Comparison of ENCODE assay signal across 17 mouse cellular contexts in the genomic region with DNA sequence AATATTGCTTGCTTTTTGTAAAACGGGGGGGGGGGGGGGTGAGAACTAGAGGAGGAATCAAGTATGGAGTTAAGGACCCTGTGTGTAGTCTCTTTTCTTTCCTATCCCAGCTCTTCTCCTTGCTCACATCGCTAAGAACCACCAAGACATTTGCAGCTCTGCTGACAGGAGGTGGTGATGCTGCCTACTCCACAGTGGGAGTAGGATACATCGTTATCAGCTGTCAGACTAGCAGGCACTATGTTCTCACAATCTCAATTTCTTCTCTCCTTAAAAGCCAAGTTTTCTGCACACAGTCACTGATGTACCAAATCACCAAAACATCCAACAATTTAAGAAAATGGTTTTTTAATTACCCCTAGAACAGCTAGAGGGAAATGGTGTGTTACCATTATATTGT. TPM values are rescaled to one million over a fixed set of nuclear protein-coding genes. Genes with fewer than 3 reads are reported as not detected.
DNase-seq lines count a peak whose midpoint lies in the region; ATAC-seq and TF ChIP-seq lines count a peak whose summit lies in the region.
"Had no signal": no experiment of that assay in that cellular context is flagged by ENCODE, and none has a peak within 500 bp of the region (broad histone marks: within the 10 kb centered on the region; RNA-seq: fewer than 3 reads in every experiment).

No protein-coding gene starts in this region.

- DNase-seq in frontal cortex, postnatal 14 days (ENCODE audit: low spot score in 2 of 2), result no peak
- peak in 1 of 2 experiments; percentile 41 for DNase-seq in layer of hippocampus, adult 2 months (ENCODE audit: low spot score in 2 of 2)
- no peak for DNase-seq in layer of hippocampus, adult 11-12 months (ENCODE audit: low spot score)
- peak; percentile 8 for DNase-seq in brain, embryonic 14.5 days (ENCODE audit: low read depth)
- no peak for DNase-seq in forebrain, embryonic 11.5 days (ENCODE audit: low spot score)
- DNase-seq: cerebellum, adult 11 months; cerebellum, postnatal 25 days; kidney, adult 11 months; kidney, postnatal 10 days had no signal

- 0 out of 2 replicates have a peak overlapping the region, but pooled peaks have one; percentile 39 for H3K27ac ChIP-seq in layer of hippocampus, adult 2 months
- H3K27ac ChIP-seq in liver, embryonic 16.5 days (ENCODE audit: low read length), result peak overlapping the region; percentile 80
- H3K27ac ChIP-seq in forebrain, embryonic 12.5 days, result no peak overlapping the region
- no peak overlapping the region for H3K27ac ChIP-seq in forebrain, embryonic 11.5 days (ENCODE audit: low read depth, low read length)
- H3K27ac ChIP-seq: hindbrain, embryonic 14.5 days; limb, embryonic 10.5 days; lung, embryonic 15.5 days; neural tube, embryonic 13.5 days had no signal

- H3K4me3 ChIP-seq in layer of hippocampus, adult 2 months, result no peak overlapping the region
- H3K4me3 ChIP-seq in liver, embryonic 16.5 days (ENCODE audit: low read depth, low read length), result peak overlapping the region; percentile 44; the same call in 1 of the 2 replicates
- H3K4me3 ChIP-seq in forebrain, embryonic 12.5 days (replicated peaks), result no peak overlapping the region
- no peak overlapping the region for H3K4me3 ChIP-seq in forebrain, embryonic 11.5 days (ENCODE audit: low read depth, low read length)
- H3K4me3 ChIP-seq: limb, embryonic 10.5 days; neural tube, embryonic 13.5 days had no signal

- no peak for TF ChIP-seq POLR2A in brain, embryonic 14.5 days (IDR thresholded peaks at IDR 0.05; ENCODE audit: borderline replicate concordance, extremely low read depth, insufficient read depth, insufficient read length, poor library complexity, severe bottlenecking)

- WGBS in liver, embryonic 16.5 days (ENCODE audit: insufficient replicate concordance), result 15% methylated on average over 3 of the region's 3 CpGs
- 62% methylated on average over 3 of the region's 3 CpGs for WGBS in forebrain, embryonic 12.5 days
- WGBS in forebrain, embryonic 11.5 days, result 61% methylated on average over 3 of the region's 3 CpGs

- H3K4me1 ChIP-seq in liver, embryonic 16.5 days (ENCODE audit: control insufficient read depth, low read depth, low read length), result peaks cover 47% of the 10 kb centered on the region
- H3K4me1 ChIP-seq in forebrain, embryonic 12.5 days, result peaks cover 23% of the 10 kb centered on the region
- peaks cover 8% of the 10 kb centered on the region; the same call in 1 of the 2 replicates for H3K4me1 ChIP-seq in forebrain, embryonic 11.5 days (replicated peaks; ENCODE audit: control insufficient read depth, insufficient read depth, low read length)

- H3K9ac ChIP-seq in liver, embryonic 16.5 days (ENCODE audit: low read depth, low read length), result peak overlapping the region; percentile 51
- H3K9ac ChIP-seq in forebrain, embryonic 12.5 days, result no peak overlapping the region
- H3K9ac ChIP-seq in forebrain, embryonic 11.5 days (ENCODE audit: low read length), result no peak overlapping the region
- H3K9ac ChIP-seq: hindbrain, embryonic 14.5 days; lung, embryonic 15.5 days had no signal

- H3K27me3 ChIP-seq in liver, embryonic 16.5 days (ENCODE audit: control insufficient read depth, insufficient read depth, low read depth, low read length), result no peaks in the 10 kb centered on the region
- H3K27me3 ChIP-seq in forebrain, embryonic 12.5 days, result no peaks in the 10 kb centered on the region
- H3K27me3 ChIP-seq in forebrain, embryonic 11.5 days (ENCODE audit: control insufficient read depth, insufficient read depth, low read length), result no peaks in the 10 kb centered on the region
- H3K27me3 ChIP-seq: lung, embryonic 15.5 days; neural tube, embryonic 13.5 days; Patski had no signal

- no peaks in the 10 kb centered on the region for H3K36me3 ChIP-seq in liver, embryonic 16.5 days (ENCODE audit: control insufficient read depth, insufficient read depth)
- H3K36me3 ChIP-seq in forebrain, embryonic 12.5 days (replicated peaks), result no peaks in the 10 kb centered on the region; the same call in 1 of the 2 replicates
- H3K36me3 ChIP-seq in forebrain, embryonic 11.5 days (ENCODE audit: control insufficient read depth, insufficient read depth, low read length), result no peaks in the 10 kb centered on the region
- H3K36me3 ChIP-seq: limb, embryonic 10.5 days; lung, embryonic 15.5 days; neural tube, embryonic 13.5 days had no signal

- ATAC-seq in frontal cortex, adult (ENCODE audit: low TSS enrichment), result peak; percentile 42
- ATAC-seq in liver, embryonic 16.5 days (ENCODE audit: low read depth), result no peak
- ATAC-seq in forebrain, embryonic 12.5 days (ENCODE audit: low FRiP score), result no peak
- no peak for ATAC-seq in forebrain, embryonic 11.5 days (replicated peaks; ENCODE audit: low FRiP score)
- ATAC-seq: Patski had no signal

- H3K4me2 ChIP-seq in liver, embryonic 16.5 days (ENCODE audit: low read depth, low read length), result peak overlapping the region; percentile 62
- H3K4me2 ChIP-seq in forebrain, embryonic 12.5 days, result no peak overlapping the region
- H3K4me2 ChIP-seq in forebrain, embryonic 11.5 days (ENCODE audit: low read depth, low read length, severe bottlenecking), result no peak overlapping the region
- H3K4me2 ChIP-seq: hindbrain, embryonic 14.5 days; neural tube, embryonic 13.5 days had no signal

- H3K9me3 ChIP-seq in liver, embryonic 16.5 days (replicated peaks; ENCODE audit: control insufficient read depth, low read length), result no peaks in the 10 kb centered on the region
- no peaks in the 10 kb centered on the region for H3K9me3 ChIP-seq in forebrain, embryonic 12.5 days
- H3K9me3 ChIP-seq in forebrain, embryonic 11.5 days (ENCODE audit: control insufficient read depth, low read length), result no peaks in the 10 kb centered on the region
- H3K9me3 ChIP-seq: limb, embryonic 10.5 days; lung, embryonic 15.5 days; neural tube, embryonic 13.5 days had no signal

- TF ChIP-seq CTCF in layer of hippocampus, adult 2 months (conservative IDR thresholded peaks at IDR 0.05), result no peak; the same call in 1 of the 2 replicates
- no peak for TF ChIP-seq CTCF in brain, embryonic 14.5 days (IDR thresholded peaks at IDR 0.05; ENCODE audit: borderline replicate concordance, extremely low read depth, insufficient read depth, insufficient read length)

RNA-seq across cellular contexts. Expression of a gene that starts 7.8 kb away (rescaled TPM):
- 10 to 100 TPM; 69.6 to 81.1 TPM for total RNA-seq in layer of hippocampus, adult 2 months (2021)
- polyA plus RNA-seq in brain, embryonic 14.5 days (2012; rRNA removed), result 26.8 and 38.0 TPM in 2 replicates
- 82.0 and 86.8 TPM in 2 replicates for polyA plus RNA-seq in liver, embryonic 16.5 days (2015; fragmentation: Nextera tagmentation; extraction: Ambion mirVana)
- 103 and 109 TPM in 2 replicates for polyA plus RNA-seq in forebrain, embryonic 12.5 days (2016; fragmentation: Nextera tagmentation; extraction: Ambion mirVana)
- polyA plus RNA-seq in forebrain, embryonic 11.5 days (2014; fragmentation: Nextera tagmentation; extraction: Ambion mirVana), result 96.9 and 104 TPM in 2 replicates

Comparison
In these comparisons a context has a peak if more than half of its experiments do, and no peak if none do; other contexts are left out.
1. H3K27ac ChIP-seq: peak in layer of hippocampus, adult 2 months (single experiment) and liver, embryonic 16.5 days (single experiment); none in forebrain, embryonic 12.5 days (single experiment) and forebrain, embryonic 11.5 days (single experiment).